Mouse (Mus musculus) heart, postnatal 14 days (tissue): ENCODE measurements around the gene Cep170b. TPM values are rescaled to one million over a fixed set of nuclear protein-coding genes. Genes with fewer than 3 reads are reported as not detected.
A peak's percentile ranks its signal among the peaks of the same experiment; 100 is the strongest.

Experiments used
- DNase-seq, 2 experiments: peaks; one replicate each; pipeline ENCODE4 v3.0.0; 2021 to 2022
- intact Hi-C: fragments of 180-260 bp; cut with DNase I; formaldehyde crosslinking; loops from one replicate; pipeline ENCODE4 v1.15.1; 2025
- microRNA-seq, 2 experiments: library from miRNA; unstranded; fragments of <30 nt; microRNA quantifications; one replicate each; pipeline ENCODE4 v1.2.0; 2021 to 2022
- total RNA-seq, 2 experiments: library from RNA; stranded (reverse); gene quantifications; 2 replicates each; pipeline ENCODE4 v1.2.3; 2021

Cep170b gene
- total RNA-seq, 2 experiments from 2014 or later = 8.6 to 9.9 TPM

DNA sequence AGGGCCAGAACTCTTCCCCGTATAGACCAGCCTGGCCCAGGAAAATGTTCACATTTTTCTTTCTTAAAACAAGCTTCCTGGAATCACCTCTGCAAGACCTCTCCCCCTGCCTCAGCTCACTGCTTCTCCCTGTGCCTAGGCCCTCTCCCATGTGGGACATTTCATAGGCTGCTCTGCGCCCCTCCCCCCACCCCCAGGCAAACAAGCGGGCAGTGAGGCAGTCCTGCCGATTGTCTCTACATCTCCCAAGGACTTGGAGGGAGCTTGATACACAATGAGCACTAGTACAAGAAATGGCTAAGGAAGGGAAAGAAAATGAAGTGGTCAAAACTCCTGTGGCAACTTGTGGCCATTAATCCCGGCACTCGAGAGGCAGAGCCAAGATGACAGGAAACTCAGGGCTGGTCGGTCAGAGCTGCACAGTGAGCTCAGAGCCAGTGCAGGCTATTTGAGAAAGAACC lies 74.1 kb downstream of the Cep170b start:
- DNase-seq = no peak
- intact Hi-C loops = no loop called here

DNA sequence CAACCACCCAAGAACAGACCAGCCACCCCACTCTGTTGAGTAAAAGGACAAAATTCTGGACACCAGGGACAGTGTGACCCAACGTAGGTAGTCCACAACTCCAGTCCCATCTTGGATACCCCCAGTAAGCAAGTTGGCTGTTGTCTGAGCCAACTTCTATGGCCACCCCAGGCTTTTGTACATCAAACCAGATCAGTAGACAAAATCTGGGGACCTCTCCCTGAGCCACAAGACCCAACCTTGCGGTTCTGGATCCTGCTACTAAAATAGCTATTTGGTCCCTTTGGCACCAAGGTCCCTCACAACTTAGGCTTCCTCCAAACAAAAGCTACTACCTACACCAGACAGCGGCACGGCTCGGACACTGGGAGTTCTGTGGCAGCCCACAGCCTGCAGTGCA lies 74.7 kb downstream of the Cep170b start:
- intact Hi-C loops = no loop called here
- no peak for DNase-seq

DNA sequence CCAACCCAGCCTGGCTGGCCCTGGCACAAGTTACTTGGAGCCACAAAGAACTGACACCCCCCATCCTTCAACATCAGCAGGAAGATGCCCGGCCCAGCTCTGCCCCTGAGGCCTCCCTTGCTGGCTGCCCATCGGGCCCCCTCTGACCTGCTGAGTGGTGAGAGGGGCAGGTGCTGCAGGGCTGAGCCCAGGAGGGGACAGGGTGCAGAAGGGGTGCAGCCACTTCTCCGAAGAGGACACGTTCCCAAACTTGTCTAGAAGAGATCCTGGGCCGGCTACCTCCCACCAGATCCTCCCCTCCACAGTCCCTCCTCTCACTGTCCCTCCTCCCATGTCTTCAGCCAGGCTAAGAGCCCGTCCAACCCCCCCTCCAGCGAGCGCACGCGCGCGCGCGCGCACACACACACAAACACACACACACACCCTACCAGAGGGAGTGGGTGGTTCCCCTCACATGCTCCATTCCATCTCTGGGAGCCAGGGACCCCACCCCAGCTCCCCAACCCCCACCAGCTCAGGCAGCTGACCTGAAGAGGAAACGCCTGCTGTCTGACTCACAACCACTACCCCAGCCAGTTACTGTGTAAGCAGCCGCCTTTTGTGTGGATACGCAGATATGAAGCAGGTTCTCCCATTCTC lies 75.3 kb downstream of the Cep170b start:
- DNase-seq = peak; percentile 62 to 64
- intact Hi-C loops = no loop called here

Small RNAs within 50 kb of the gene (microRNA-seq; reads per million reads assigned to microRNA genes)
- gene Mir6940 = 0.27 to 5.2 reads per million in 2 experiments

Other genes starting within 250 kb of the Cep170b start
- gene A530016L24Rik, start 231.0 kb upstream of the Cep170b start, total RNA-seq = 10 to 100 TPM; 15.7 to 20.7 TPM
- not detected for gene Tmem179, start 203.7 kb upstream of the Cep170b start, total RNA-seq
- gene Inf2, start 131.7 kb upstream of the Cep170b start, total RNA-seq = 10 to 100 TPM; 19.8 to 21.5 TPM
- gene Adssl1, start 100.4 kb upstream of the Cep170b start, total RNA-seq = 100 to 1,000 TPM; 119 to 129 TPM
- 10 to 100 TPM; 25.4 to 30.9 TPM for gene Siva1, start 75.8 kb upstream of the Cep170b start, total RNA-seq
- 100 to 1,000 TPM; 217 to 237 TPM for gene Akt1, start 45.6 kb upstream of the Cep170b start, total RNA-seq
- gene Zbtb42, start 41.6 kb upstream of the Cep170b start, total RNA-seq = 1 to 10 TPM; 5.8 to 7.2 TPM
- 1 to 10 TPM; 6.3 to 8.0 TPM for gene Pld4, start 40.2 kb downstream of the Cep170b start, total RNA-seq
- gene Ahnak2, start 82.2 kb downstream of the Cep170b start, total RNA-seq = 10 to 100 TPM; 14.5 to 19.5 TPM
- 1 to 10 TPM; 1.9 to 2.2 TPM for gene Clba1, start 88.5 kb downstream of the Cep170b start, total RNA-seq
- 10 to 100 TPM in 1 of 2 experiments, 1 to 10 TPM in 1; 7.8 to 12.1 TPM for gene Cdca4, start 109.0 kb downstream of the Cep170b start, total RNA-seq
- 1 to 10 TPM in 1 of 2 experiments, under 1 TPM in 1; 0.22 to 2.0 TPM for gene Gpr132, start 147.8 kb downstream of the Cep170b start, total RNA-seq
- gene Jag2, start 209.3 kb downstream of the Cep170b start, total RNA-seq = 10 to 100 TPM; 32.1 to 32.4 TPM
- 1 to 10 TPM; 8.3 to 8.6 TPM for gene Nudt14, start 221.7 kb downstream of the Cep170b start, total RNA-seq